Mouse (Mus musculus): ENCODE measurements around the gene LTO1.

- TF ChIP-seq CTCF (IDR thresholded peaks at IDR 0.05) (no peak), EP300 (IDR thresholded peaks at IDR 0.05) (no peak)
Measured at GRCm38 (mm10) chr7:144867602-144868001, 47.3 kb upstream of the LTO1 start.
